11 mouse cellular contexts compared by ENCODE assay signal in genomic region chr3:107175486-107175885, GRCm38 (mm10). TPM values are rescaled to one million over a fixed set of nuclear protein-coding genes. Genes with fewer than 3 reads are reported as not detected.
DNase-seq lines count a peak whose midpoint lies in the region; ATAC-seq and TF ChIP-seq lines count a peak whose summit lies in the region.
"Had no signal": no experiment of that assay in that cellular context is flagged by ENCODE, and none has a peak within 500 bp of the region (broad histone marks: within the 10 kb centered on the region; RNA-seq: fewer than 3 reads in every experiment).

No protein-coding gene starts in this region.

- H3K9ac ChIP-seq in hindbrain, embryonic 16.5 days (ENCODE audit: low read depth, low read length) = no peak overlapping the region
- H3K9ac ChIP-seq in intestine, embryonic 15.5 days = no peak overlapping the region
- H3K9ac ChIP-seq in liver, embryonic 12.5 days = no peak overlapping the region
- H3K9ac ChIP-seq: heart, embryonic 15.5 days; liver, embryonic 15.5 days had no signal

- 59% methylated on average over 4 of the region's 4 CpGs for WGBS in hindbrain, embryonic 16.5 days
- 82% methylated on average over 4 of the region's 4 CpGs for WGBS in embryonic facial prominence, embryonic 10.5 days
- 65% methylated on average over 4 of the region's 4 CpGs for whole genome bisulfite sequencing in intestine, embryonic 15.5 days
- WGBS in liver, embryonic 12.5 days (ENCODE audit: insufficient replicate concordance) = 50% methylated on average over 4 of the region's 4 CpGs

- H3K4me2 ChIP-seq in hindbrain, embryonic 16.5 days (ENCODE audit: low read length) = no peak overlapping the region
- no peak overlapping the region for H3K4me2 ChIP-seq in intestine, embryonic 15.5 days (replicated peaks)
- no peak overlapping the region for H3K4me2 ChIP-seq in liver, embryonic 12.5 days
- H3K4me2 ChIP-seq: heart, embryonic 15.5 days; liver, embryonic 15.5 days had no signal

- DNase-seq in layer of hippocampus, adult 11-12 months (ENCODE audit: low spot score) = peak; percentile 28
- DNase-seq in layer of hippocampus, adult 9-10 months (ENCODE audit: low spot score) = no peak
- DNase-seq in brain, embryonic 14.5 days (ENCODE audit: low read depth) = peak; percentile 62
- DNase-seq in cerebellum, adult 9-10 months = peak; percentile 100
- DNase-seq in embryonic facial prominence, embryonic 10.5 days (ENCODE audit: low spot score) = no peak

- no peak for TF ChIP-seq CTCF in brain, embryonic 14.5 days (IDR thresholded peaks at IDR 0.05; ENCODE audit: borderline replicate concordance, extremely low read depth, insufficient read depth, insufficient read length)

- no peaks in the 10 kb centered on the region for H3K27me3 ChIP-seq in hindbrain, embryonic 16.5 days (replicated peaks; ENCODE audit: control insufficient read depth, insufficient read depth, low read length)
- H3K27me3 ChIP-seq in embryonic facial prominence, embryonic 10.5 days (replicated peaks; ENCODE audit: low read depth, poor library complexity, severe bottlenecking) = no peaks in the 10 kb centered on the region
- H3K27me3 ChIP-seq in intestine, embryonic 15.5 days (replicated peaks) = no peaks in the 10 kb centered on the region
- no peaks in the 10 kb centered on the region for H3K27me3 ChIP-seq in liver, embryonic 12.5 days (replicated peaks)
- H3K27me3 ChIP-seq: heart, embryonic 15.5 days; liver, embryonic 15.5 days had no signal

- no peaks in the 10 kb centered on the region; the same call in 1 of the 2 replicates for H3K4me1 ChIP-seq in hindbrain, embryonic 16.5 days (ENCODE audit: control insufficient read depth, insufficient read depth, low read depth, low read length)
- no peaks in the 10 kb centered on the region for H3K4me1 ChIP-seq in embryonic facial prominence, embryonic 10.5 days
- H3K4me1 ChIP-seq in intestine, embryonic 15.5 days (replicated peaks) = no peaks in the 10 kb centered on the region
- H3K4me1 ChIP-seq in liver, embryonic 12.5 days = no peaks in the 10 kb centered on the region
- H3K4me1 ChIP-seq: heart, embryonic 15.5 days; liver, embryonic 15.5 days had no signal

- H3K4me3 ChIP-seq in hindbrain, embryonic 16.5 days (ENCODE audit: low read length) = no peak overlapping the region
- no peak overlapping the region for H3K4me3 ChIP-seq in embryonic facial prominence, embryonic 10.5 days
- H3K4me3 ChIP-seq in intestine, embryonic 15.5 days (replicated peaks) = no peak overlapping the region
- no peak overlapping the region for H3K4me3 ChIP-seq in liver, embryonic 12.5 days
- H3K4me3 ChIP-seq: erythroblast, embryonic 14.5 days; heart, embryonic 15.5 days; liver, embryonic 15.5 days had no signal

- no peak overlapping the region for H3K27ac ChIP-seq in hindbrain, embryonic 16.5 days (ENCODE audit: low read depth, low read length)
- no peak overlapping the region for H3K27ac ChIP-seq in embryonic facial prominence, embryonic 10.5 days (replicated peaks)
- H3K27ac ChIP-seq in intestine, embryonic 15.5 days = no peak overlapping the region
- no peak overlapping the region for H3K27ac ChIP-seq in liver, embryonic 12.5 days
- H3K27ac ChIP-seq: heart, embryonic 15.5 days; liver, embryonic 15.5 days had no signal

- H3K36me3 ChIP-seq in hindbrain, embryonic 16.5 days (ENCODE audit: control insufficient read depth, insufficient read depth, low read length) = no peaks in the 10 kb centered on the region
- H3K36me3 ChIP-seq in embryonic facial prominence, embryonic 10.5 days (replicated peaks) = no peaks in the 10 kb centered on the region
- no peaks in the 10 kb centered on the region for H3K36me3 ChIP-seq in intestine, embryonic 15.5 days
- no peaks in the 10 kb centered on the region for H3K36me3 ChIP-seq in liver, embryonic 12.5 days
- H3K36me3 ChIP-seq: heart, embryonic 15.5 days; liver, embryonic 15.5 days had no signal

- peak; percentile 84 for ATAC-seq in hindbrain, embryonic 16.5 days
- no peak for ATAC-seq in intestine, embryonic 15.5 days
- no peak for ATAC-seq in liver, embryonic 12.5 days

- no peak for TF ChIP-seq POLR2A in brain, embryonic 14.5 days (IDR thresholded peaks at IDR 0.05; ENCODE audit: borderline replicate concordance, extremely low read depth, insufficient read depth, insufficient read length, poor library complexity, severe bottlenecking)

- H3K9me3 ChIP-seq in hindbrain, embryonic 16.5 days (ENCODE audit: control insufficient read depth, low read length) = no peaks in the 10 kb centered on the region
- H3K9me3 ChIP-seq in embryonic facial prominence, embryonic 10.5 days = no peaks in the 10 kb centered on the region
- no peaks in the 10 kb centered on the region for H3K9me3 ChIP-seq in intestine, embryonic 15.5 days
- H3K9me3 ChIP-seq in liver, embryonic 12.5 days (replicated peaks) = no peaks in the 10 kb centered on the region
- H3K9me3 ChIP-seq: heart, embryonic 15.5 days; liver, embryonic 15.5 days had no signal

RNA-seq across cellular contexts. Expression of gene Kcna10, which starts 7.4 kb away (rescaled TPM):
- not detected in 2 replicates for polyA plus RNA-seq in brain, embryonic 14.5 days (2012; rRNA removed)
- polyA plus RNA-seq in hindbrain, embryonic 16.5 days (2015; fragmentation: Nextera tagmentation; extraction: Ambion mirVana) = not detected in 2 replicates
- not detected in 2 replicates for polyA plus RNA-seq in embryonic facial prominence, embryonic 10.5 days (2016; fragmentation: Nextera tagmentation; extraction: Ambion mirVana)
- polyA plus RNA-seq in intestine, embryonic 15.5 days (2015; fragmentation: Nextera tagmentation; extraction: Ambion mirVana) = not detected in 2 replicates
- polyA plus RNA-seq in liver, embryonic 12.5 days (2016; fragmentation: Nextera tagmentation; extraction: Ambion mirVana) = not detected in 2 replicates
- polyA plus RNA-seq: erythroblast, embryonic 14.5 days; heart, embryonic 15.5 days; liver, embryonic 15.5 days had no signal

RNA-seq across cellular contexts. Expression of gene Cym, which starts 46.0 kb away (rescaled TPM):
- 0.64 and 0.90 TPM in 2 replicates for polyA plus RNA-seq in brain, embryonic 14.5 days (2012; rRNA removed)
- 0.12 and 0.13 TPM in 2 replicates for polyA plus RNA-seq in hindbrain, embryonic 16.5 days (2015; fragmentation: Nextera tagmentation; extraction: Ambion mirVana)
- 0.11 TPM in 1 of 2 replicates, not detected in the other for polyA plus RNA-seq in embryonic facial prominence, embryonic 10.5 days (2016; fragmentation: Nextera tagmentation; extraction: Ambion mirVana)
- polyA plus RNA-seq in intestine, embryonic 15.5 days (2015; fragmentation: Nextera tagmentation; extraction: Ambion mirVana) = 11.4 and 133 TPM in 2 replicates
- polyA plus RNA-seq in liver, embryonic 12.5 days (2016; fragmentation: Nextera tagmentation; extraction: Ambion mirVana) = not detected in 2 replicates
- polyA plus RNA-seq: erythroblast, embryonic 14.5 days had no signal

RNA-seq across cellular contexts. Expression of gene A630076J17Rik, which starts 54.9 kb away (rescaled TPM):
- not detected in 2 replicates for polyA plus RNA-seq in brain, embryonic 14.5 days (2012; rRNA removed)
- not detected in 2 replicates for polyA plus RNA-seq in hindbrain, embryonic 16.5 days (2015; fragmentation: Nextera tagmentation; extraction: Ambion mirVana)
- polyA plus RNA-seq in embryonic facial prominence, embryonic 10.5 days (2016; fragmentation: Nextera tagmentation; extraction: Ambion mirVana) = not detected in 2 replicates
- polyA plus RNA-seq in intestine, embryonic 15.5 days (2015; fragmentation: Nextera tagmentation; extraction: Ambion mirVana) = 0.13 TPM in 1 of 2 replicates, not detected in the other
- not detected in 2 replicates for polyA plus RNA-seq in liver, embryonic 12.5 days (2016; fragmentation: Nextera tagmentation; extraction: Ambion mirVana)
- polyA plus RNA-seq: erythroblast, embryonic 14.5 days; liver, embryonic 15.5 days had no signal

Comparison
In these comparisons a context has a peak if more than half of its experiments do, and no peak if none do; other contexts are left out.
1. DNase-seq: peak in layer of hippocampus, adult 11-12 months (single experiment), brain, embryonic 14.5 days (single experiment) and cerebellum, adult 9-10 months (single experiment); none in layer of hippocampus, adult 9-10 months (single experiment) and embryonic facial prominence, embryonic 10.5 days (single experiment).